Mouse (Mus musculus): ENCODE data around the gene Exoc4. TPM values are rescaled to one million over a fixed set of nuclear protein-coding genes. Genes with fewer than 3 reads are reported as not detected.

Exoc4 gene
- polyA plus RNA-seq, 2 experiments, result 16.8 to 24.2 TPM

DNA sequence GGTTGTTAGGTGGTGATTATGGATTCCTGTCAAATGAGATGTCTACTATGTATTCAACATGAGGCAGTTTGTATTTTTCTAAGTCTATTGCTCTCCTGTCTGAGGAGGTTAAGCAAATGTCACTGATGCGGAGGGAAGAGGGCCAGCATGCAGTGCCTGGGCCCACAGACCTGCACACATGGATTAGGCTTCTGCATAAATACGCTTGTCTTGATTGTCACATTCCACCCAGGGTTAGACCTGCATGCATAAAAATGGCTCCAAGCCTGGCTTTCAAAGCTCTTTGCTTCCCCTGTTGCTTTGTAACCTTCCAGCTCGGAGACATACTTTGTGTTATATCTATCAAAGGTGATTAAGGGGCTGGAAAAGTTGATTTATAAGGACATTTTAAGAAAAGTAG, 610.2 kb downstream of the Exoc4 start:
- H3K9me3 ChIP-seq (ENCODE audit: control insufficient read depth, low read length), result no peaks in the 10 kb centered on the region
- H3K4me1 ChIP-seq (ENCODE audit: control insufficient read depth, insufficient read depth, low read length), result no peaks in the 10 kb centered on the region
- no peak overlapping the region for H3K27ac ChIP-seq (replicated peaks; ENCODE audit: low read depth, low read length)
- no peak overlapping the region for H3K4me3 ChIP-seq (replicated peaks; ENCODE audit: low read length)
- H3K27me3 ChIP-seq (ENCODE audit: control insufficient read depth, insufficient read depth, low read length), result no peaks in the 10 kb centered on the region
- H3K9ac ChIP-seq (ENCODE audit: low read depth, low read length, severe bottlenecking), result no peak overlapping the region
- no peaks in the 10 kb centered on the region for H3K36me3 ChIP-seq (ENCODE audit: control insufficient read depth, insufficient read depth, low read length)
- 80% methylated on average over 3 of the region's 3 CpGs for WGBS
- no peak overlapping the region for H3K4me2 ChIP-seq (replicated peaks; ENCODE audit: low read depth, low read length, severe bottlenecking)
- TF ChIP-seq POLR2A (IDR thresholded peaks at IDR 0.05; ENCODE audit: borderline replicate concordance, extremely low read depth, insufficient read depth, insufficient read length), result no peak
- no peak for ATAC-seq (ENCODE audit: low FRiP score, low read depth)
- no peak for DNase-seq (ENCODE audit: low spot score)

DNA sequence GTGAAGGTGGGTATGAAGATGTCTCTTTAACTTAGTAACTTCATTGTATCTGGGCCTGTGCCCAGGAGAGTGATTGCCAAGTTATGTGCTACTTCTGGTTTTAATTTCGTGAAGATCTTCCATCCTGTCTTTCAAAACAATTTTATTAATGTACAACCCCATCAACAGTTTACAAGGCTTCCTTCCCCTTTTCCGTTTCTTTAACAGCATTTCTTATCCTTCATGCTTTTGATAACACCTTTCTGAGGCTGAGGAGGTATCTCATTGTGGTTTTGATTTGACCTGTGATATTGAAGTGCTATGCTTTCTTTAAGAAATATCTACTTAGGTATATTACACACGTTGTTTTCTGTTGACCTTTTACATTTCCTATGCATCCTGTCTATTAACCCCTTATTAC, 616.9 kb downstream of the Exoc4 start:
- 67% methylated on average over 3 of the region's 3 CpGs for WGBS
- H3K4me1 ChIP-seq (ENCODE audit: control insufficient read depth, insufficient read depth, low read length), result no peaks in the 10 kb centered on the region
- no peak for TF ChIP-seq POLR2A (IDR thresholded peaks at IDR 0.05; ENCODE audit: borderline replicate concordance, extremely low read depth, insufficient read depth, insufficient read length)
- DNase-seq (ENCODE audit: low spot score) (no peak), ATAC-seq (ENCODE audit: low FRiP score, low read depth) (no peak)
- no peaks in the 10 kb centered on the region for H3K36me3 ChIP-seq (ENCODE audit: control insufficient read depth, insufficient read depth, low read length)
- H3K4me2 ChIP-seq (replicated peaks; ENCODE audit: low read depth, low read length, severe bottlenecking), result no peak overlapping the region
- no peaks in the 10 kb centered on the region for H3K27me3 ChIP-seq (ENCODE audit: control insufficient read depth, insufficient read depth, low read length)
- no peaks in the 10 kb centered on the region for H3K9me3 ChIP-seq (ENCODE audit: control insufficient read depth, low read length)
- no peak overlapping the region for H3K27ac ChIP-seq (replicated peaks; ENCODE audit: low read depth, low read length)
- no peak overlapping the region for H3K9ac ChIP-seq (ENCODE audit: low read depth, low read length, severe bottlenecking)
- no peak overlapping the region for H3K4me3 ChIP-seq (replicated peaks; ENCODE audit: low read length)

GRCm38 (mm10) chr6:33866901-33867580, 618.2 kb downstream of the Exoc4 start:
- Histone ChIP-seq H3K4me1 (ENCODE audit: control insufficient read depth, insufficient read depth, low read length) (no peaks in the 10 kb centered on the region), H3K4me3 (replicated peaks; ENCODE audit: low read length) (no peak overlapping the region), H3K27ac (replicated peaks; ENCODE audit: low read depth, low read length) (no peak overlapping the region), H3K9me3 (ENCODE audit: control insufficient read depth, low read length) (no peaks in the 10 kb centered on the region), H3K27me3 (ENCODE audit: control insufficient read depth, insufficient read depth, low read length) (no peaks in the 10 kb centered on the region), H3K9ac (ENCODE audit: low read depth, low read length, severe bottlenecking) (no peak overlapping the region), H3K36me3 (ENCODE audit: control insufficient read depth, insufficient read depth, low read length) (no peaks in the 10 kb centered on the region), H3K4me2 (replicated peaks; ENCODE audit: low read depth, low read length, severe bottlenecking) (no peak overlapping the region)
- WGBS, result 93% methylated on average over 3 of the region's 3 CpGs
- no peak for TF ChIP-seq POLR2A (IDR thresholded peaks at IDR 0.05; ENCODE audit: borderline replicate concordance, extremely low read depth, insufficient read depth, insufficient read length)
- DNase-seq (ENCODE audit: low spot score) (no peak), ATAC-seq (ENCODE audit: low FRiP score, low read depth) (no peak)

DNA sequence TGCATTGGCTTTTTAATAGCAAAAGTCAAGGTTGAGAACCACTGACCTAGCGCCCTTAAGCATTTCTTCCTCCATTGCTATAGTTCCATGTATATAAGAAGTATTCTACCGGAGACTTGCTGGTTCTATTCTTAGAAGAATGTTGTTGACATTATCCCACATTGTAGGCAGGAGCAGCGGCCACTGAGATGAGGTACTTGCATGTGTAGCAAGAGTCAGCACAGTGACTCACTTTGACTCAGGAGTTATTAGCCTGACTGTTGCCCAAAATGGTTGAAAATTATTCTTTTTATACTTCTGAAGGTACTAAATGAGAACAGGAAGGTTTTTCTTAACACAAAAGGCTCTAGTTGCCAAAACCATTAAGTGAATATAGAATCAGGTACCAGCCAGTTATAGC, 620.4 kb downstream of the Exoc4 start:
- H3K36me3 ChIP-seq (ENCODE audit: control insufficient read depth, insufficient read depth, low read length), result no peaks in the 10 kb centered on the region
- no peaks in the 10 kb centered on the region for H3K4me1 ChIP-seq (ENCODE audit: control insufficient read depth, insufficient read depth, low read length)
- no peak overlapping the region for H3K27ac ChIP-seq (replicated peaks; ENCODE audit: low read depth, low read length)
- no peak overlapping the region for H3K4me2 ChIP-seq (replicated peaks; ENCODE audit: low read depth, low read length, severe bottlenecking)
- DNase-seq (ENCODE audit: low spot score), result no peak
- H3K9me3 ChIP-seq (ENCODE audit: control insufficient read depth, low read length), result no peaks in the 10 kb centered on the region
- no peak for TF ChIP-seq POLR2A (IDR thresholded peaks at IDR 0.05; ENCODE audit: borderline replicate concordance, extremely low read depth, insufficient read depth, insufficient read length)
- H3K9ac ChIP-seq (ENCODE audit: low read depth, low read length, severe bottlenecking), result no peak overlapping the region
- no peaks in the 10 kb centered on the region for H3K27me3 ChIP-seq (ENCODE audit: control insufficient read depth, insufficient read depth, low read length)
- no peak overlapping the region for H3K4me3 ChIP-seq (replicated peaks; ENCODE audit: low read length)
- no peak for ATAC-seq (ENCODE audit: low FRiP score, low read depth)
- 93% methylated on average over 3 of the region's 3 CpGs for WGBS

DNA sequence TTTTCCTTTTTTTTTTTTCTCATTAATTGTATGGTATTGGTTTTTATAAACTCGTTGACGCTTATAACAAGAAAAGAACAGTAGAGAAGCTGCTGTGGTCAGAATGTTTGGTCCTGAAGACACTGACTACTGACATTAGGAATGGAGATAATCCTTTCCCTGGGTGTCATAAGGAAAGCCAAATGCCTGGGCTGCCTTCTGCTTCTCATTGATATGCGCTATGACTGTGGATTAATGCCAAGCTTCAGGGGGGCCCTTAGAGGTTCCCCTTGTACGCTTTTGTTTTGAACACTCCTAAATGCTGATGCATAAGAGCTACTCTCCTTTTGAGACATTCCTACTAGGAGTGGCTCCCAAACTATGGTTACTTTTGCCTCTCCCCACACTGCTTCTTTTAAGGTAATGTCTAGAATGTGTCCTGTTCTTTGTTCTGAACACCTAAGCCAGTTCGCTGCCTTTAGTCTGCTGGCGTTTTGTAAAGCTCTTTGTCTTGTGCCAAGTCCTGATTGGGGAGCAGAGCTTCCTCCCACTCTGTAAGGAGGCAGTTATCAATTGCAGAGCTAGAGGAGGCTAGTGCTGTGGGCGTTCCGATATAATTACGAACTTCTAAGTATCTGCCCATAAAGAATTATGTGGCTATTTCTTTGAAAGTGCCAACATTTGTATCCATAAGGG, 621.7 kb downstream of the Exoc4 start:
- no peak for ATAC-seq (ENCODE audit: low FRiP score, low read depth)
- H3K36me3 ChIP-seq (ENCODE audit: control insufficient read depth, insufficient read depth, low read length), result no peaks in the 10 kb centered on the region
- H3K9ac ChIP-seq (ENCODE audit: low read depth, low read length, severe bottlenecking), result no peak overlapping the region
- no peak for DNase-seq (ENCODE audit: low spot score)
- no peak overlapping the region for H3K4me3 ChIP-seq (replicated peaks; ENCODE audit: low read length)
- no peak overlapping the region for H3K4me2 ChIP-seq (replicated peaks; ENCODE audit: low read depth, low read length, severe bottlenecking)
- H3K27ac ChIP-seq (replicated peaks; ENCODE audit: low read depth, low read length), result no peak overlapping the region
- no peaks in the 10 kb centered on the region for H3K4me1 ChIP-seq (ENCODE audit: control insufficient read depth, insufficient read depth, low read length)
- TF ChIP-seq POLR2A (IDR thresholded peaks at IDR 0.05; ENCODE audit: borderline replicate concordance, extremely low read depth, insufficient read depth, insufficient read length), result no peak
- no peaks in the 10 kb centered on the region for H3K27me3 ChIP-seq (ENCODE audit: control insufficient read depth, insufficient read depth, low read length)
- WGBS, result 54% methylated on average over 9 of the region's 9 CpGs
- H3K9me3 ChIP-seq (ENCODE audit: control insufficient read depth, low read length), result no peaks in the 10 kb centered on the region

All from limb, embryonic 14.5 days (tissue).